Mouse (Mus musculus): ENCODE measurements at regions not wholly inside any gene's neighbourhood (a gene's known extent, or its start where the extent isn't known, plus 50 kb on each side); places are given as distances from the start of the nearest gene placed in this dataset.

GRCm38 (mm10) chr1:73755791-73756190 is 368.5 kb downstream of the Tns1 start:
- TF ChIP-seq POLR2A (IDR thresholded peaks at IDR 0.05; ENCODE audit: low read depth, low read length): no peak
- no peak for TF ChIP-seq CTCF (conservative IDR thresholded peaks at IDR 0.05; ENCODE audit: insufficient read depth, insufficient read length, low read depth, low read length)
- Histone ChIP-seq H3K27ac (ENCODE audit: insufficient read depth, low read depth, low read length) (no peak overlapping the region), H3K36me3 (ENCODE audit: control insufficient read depth, insufficient read depth, low read length) (no peaks in the 10 kb centered on the region), H3K4me3 (ENCODE audit: insufficient read depth, low read depth, low read length) (no peak overlapping the region), H3K4me1 (ENCODE audit: control insufficient read depth, insufficient read depth, low read length) (no peaks in the 10 kb centered on the region), H3K27me3 (replicated peaks; ENCODE audit: control insufficient read depth, insufficient read depth, low read length) (no peaks in the 10 kb centered on the region)
- peak; percentile 7 for DNase-seq
- WGBS: 39% methylated on average over 5 of the region's 5 CpGs

- DNase-seq: no peak
- no peak for TF ChIP-seq POLR2A (IDR thresholded peaks at IDR 0.05; ENCODE audit: low read depth, low read length)
- TF ChIP-seq CTCF (conservative IDR thresholded peaks at IDR 0.05; ENCODE audit: insufficient read depth, insufficient read length, low read depth, low read length): no peak
- H3K36me3 ChIP-seq (ENCODE audit: control insufficient read depth, insufficient read depth, low read length): no peaks in the 10 kb centered on the region
- WGBS: 84% methylated on average over 2 of the region's 2 CpGs
- no peak overlapping the region for H3K27ac ChIP-seq (ENCODE audit: insufficient read depth, low read depth, low read length)
- no peaks in the 10 kb centered on the region for H3K4me1 ChIP-seq (ENCODE audit: control insufficient read depth, insufficient read depth, low read length)
- no peaks in the 10 kb centered on the region for H3K27me3 ChIP-seq (replicated peaks; ENCODE audit: control insufficient read depth, insufficient read depth, low read length)
- H3K4me3 ChIP-seq (ENCODE audit: insufficient read depth, low read depth, low read length): no peak overlapping the region
Observed at GRCm38 (mm10) chr1:73754928-73755327, 369.3 kb downstream of the Tns1 start.

- 89% methylated on average over 2 of the region's 2 CpGs for WGBS
- Histone ChIP-seq H3K4me1 (ENCODE audit: control insufficient read depth, insufficient read depth, low read length) (peaks cover 7% of the 10 kb centered on the region; the same call in 1 of the 2 replicates), H3K36me3 (ENCODE audit: control insufficient read depth, insufficient read depth, low read length) (no peaks in the 10 kb centered on the region), H3K4me3 (ENCODE audit: insufficient read depth, low read depth, low read length) (no peak overlapping the region), H3K27me3 (replicated peaks; ENCODE audit: control insufficient read depth, insufficient read depth, low read length) (no peaks in the 10 kb centered on the region), H3K27ac (ENCODE audit: insufficient read depth, low read depth, low read length) (no peak overlapping the region)
- TF ChIP-seq CTCF (conservative IDR thresholded peaks at IDR 0.05; ENCODE audit: insufficient read depth, insufficient read length, low read depth, low read length) (no peak), POLR2A (IDR thresholded peaks at IDR 0.05; ENCODE audit: low read depth, low read length) (no peak)
- no peak for DNase-seq
Observed at GRCm38 (mm10) chr1:73753157-73753556, 371.1 kb downstream of the Tns1 start.

DNA sequence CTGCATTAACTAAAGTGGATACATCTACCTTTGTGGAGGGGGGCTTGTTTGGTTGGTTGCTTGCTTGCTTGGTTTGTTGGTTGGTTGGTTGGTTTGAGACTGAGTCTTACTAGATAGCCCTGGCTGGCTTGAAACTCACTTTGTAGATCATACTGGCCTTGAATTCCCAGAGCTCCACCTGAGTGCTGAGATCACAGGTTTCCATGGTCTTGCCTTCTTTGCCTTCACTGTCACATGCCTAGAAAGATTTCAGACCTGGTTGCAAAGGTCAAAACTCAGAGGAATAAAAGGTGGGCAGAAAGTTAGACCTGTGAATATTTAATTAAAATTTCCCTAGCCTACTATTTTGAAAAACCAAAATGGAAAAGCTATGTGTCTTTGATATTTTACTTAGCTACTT is 375.5 kb downstream of the Tns1 start:
- no peak for TF ChIP-seq CTCF (conservative IDR thresholded peaks at IDR 0.05; ENCODE audit: insufficient read depth, insufficient read length, low read depth, low read length)
- TF ChIP-seq POLR2A (IDR thresholded peaks at IDR 0.05; ENCODE audit: low read depth, low read length): no peak

DNA sequence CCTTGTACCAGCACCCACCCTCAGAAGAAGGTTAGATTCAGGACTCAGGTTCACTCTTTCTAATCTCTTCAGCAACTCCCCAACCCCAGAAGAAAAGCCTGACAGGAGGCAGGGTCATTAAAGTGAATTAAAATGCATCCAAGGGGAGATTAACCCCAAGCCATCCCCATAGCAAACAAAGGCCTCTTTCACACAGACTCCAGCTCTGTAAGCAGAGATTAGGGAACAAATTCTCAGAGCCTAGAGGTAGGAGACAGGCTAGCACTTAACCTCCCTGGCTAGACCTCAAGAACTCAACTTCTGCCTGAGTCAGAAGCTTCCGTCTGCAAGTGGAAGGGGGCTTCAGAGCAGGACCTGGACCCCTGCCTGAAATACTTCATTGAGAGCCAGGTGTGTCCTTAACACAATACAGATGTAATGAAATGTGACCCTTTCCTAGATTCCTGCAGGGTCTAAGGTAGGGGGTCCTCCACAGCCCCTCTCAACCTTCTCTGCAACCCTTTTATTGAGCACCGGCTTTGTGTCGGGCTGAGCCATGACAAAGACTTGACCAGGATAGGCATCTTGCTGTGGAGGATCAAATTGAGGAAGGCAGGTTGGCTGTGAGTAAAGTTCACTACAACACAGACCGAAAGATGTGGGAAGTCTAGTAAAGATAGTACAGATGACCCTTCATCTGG is 379.6 kb downstream of the Tns1 start:
- H3K4me1 ChIP-seq (ENCODE audit: control insufficient read depth, insufficient read depth, low read length): peaks cover 7% of the 10 kb centered on the region; the same call in 1 of the 2 replicates
- H3K27me3 ChIP-seq (replicated peaks; ENCODE audit: control insufficient read depth, insufficient read depth, low read length): no peaks in the 10 kb centered on the region
- no peak overlapping the region for H3K4me3 ChIP-seq (ENCODE audit: insufficient read depth, low read depth, low read length)
- DNase-seq: no peak
- no peaks in the 10 kb centered on the region for H3K36me3 ChIP-seq (ENCODE audit: control insufficient read depth, insufficient read depth, low read length)
- no peak overlapping the region for H3K27ac ChIP-seq (ENCODE audit: insufficient read depth, low read depth, low read length)
- no peak for TF ChIP-seq POLR2A (IDR thresholded peaks at IDR 0.05; ENCODE audit: low read depth, low read length)
- no peak for TF ChIP-seq CTCF (conservative IDR thresholded peaks at IDR 0.05; ENCODE audit: insufficient read depth, insufficient read length, low read depth, low read length)
- WGBS: 90% methylated on average over 4 of the region's 4 CpGs

More for the DNA sequence above, 375.5 kb downstream of the Tns1 start:
- Histone ChIP-seq H3K27ac (ENCODE audit: insufficient read depth, low read depth, low read length) (peak overlapping the region; percentile 79), H3K27me3 (replicated peaks; ENCODE audit: control insufficient read depth, insufficient read depth, low read length) (no peaks in the 10 kb centered on the region), H3K36me3 (ENCODE audit: control insufficient read depth, insufficient read depth, low read length) (no peaks in the 10 kb centered on the region), H3K4me3 (ENCODE audit: insufficient read depth, low read depth, low read length) (no peak overlapping the region), H3K4me1 (ENCODE audit: control insufficient read depth, insufficient read depth, low read length) (peaks cover 7% of the 10 kb centered on the region; the same call in 1 of the 2 replicates)
- DNase-seq: peak; percentile 66

DNA sequence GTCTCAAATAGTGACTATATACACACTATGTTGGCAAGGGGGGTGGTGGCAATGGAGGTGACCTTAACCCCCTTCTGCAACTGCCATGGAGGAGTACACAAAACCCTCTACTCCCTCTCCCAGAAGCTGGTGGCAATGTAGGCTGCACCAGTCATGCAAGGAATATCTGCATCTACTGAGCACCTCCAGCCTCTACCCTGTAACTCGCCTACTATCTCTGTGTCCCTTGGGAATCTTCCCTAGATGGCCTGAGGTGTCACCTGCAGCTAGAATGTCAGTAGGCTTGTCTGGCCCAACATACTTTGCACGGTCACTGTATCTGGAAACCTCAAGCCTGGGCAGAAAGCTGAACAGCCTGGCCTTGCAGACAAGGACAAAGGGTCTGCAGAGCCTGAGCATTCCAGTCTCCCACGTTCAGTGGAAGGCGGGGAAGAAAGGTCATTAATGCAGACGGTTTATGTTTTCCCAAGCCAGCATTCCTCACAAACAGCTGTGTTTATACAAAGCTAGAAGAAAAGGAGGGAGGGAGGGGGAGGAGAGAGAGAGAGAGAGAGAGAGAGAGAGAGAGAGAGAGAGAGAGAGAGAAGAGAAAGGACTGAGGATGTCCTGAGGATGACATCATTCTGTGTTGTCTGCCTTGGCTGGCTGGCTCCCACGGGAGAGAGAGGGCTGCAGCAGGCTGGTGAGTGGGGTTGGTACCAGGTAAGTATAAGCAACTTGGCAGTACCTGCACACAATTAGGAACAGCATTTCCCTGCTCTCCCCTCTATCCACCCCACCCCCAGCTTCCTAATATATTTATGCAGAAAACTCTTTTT is 380.3 kb downstream of the Tns1 start:
- DNase-seq: no peak

DNA sequence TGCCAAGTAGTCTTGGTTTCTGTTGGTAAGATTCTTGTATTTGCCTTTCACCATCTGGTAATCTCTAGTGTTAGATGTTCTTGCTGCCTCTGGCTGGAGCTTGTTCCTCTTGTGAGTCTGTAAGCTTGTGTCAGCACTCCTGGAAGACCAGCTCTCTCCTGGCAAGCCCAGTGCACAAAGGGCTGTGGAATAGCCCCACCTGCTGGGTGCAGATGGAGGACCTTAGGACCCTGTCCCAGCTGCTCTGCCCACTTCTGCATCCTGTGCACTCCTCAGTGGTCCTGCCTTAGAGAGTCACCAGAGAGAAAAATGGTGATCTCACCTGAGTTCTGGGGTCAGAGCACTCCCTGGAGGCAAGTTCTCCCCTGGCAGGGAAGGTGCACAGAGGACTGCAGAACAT is 387.2 kb downstream of the Tns1 start:
- DNase-seq: peak; percentile 81
- no peak overlapping the region for H3K4me3 ChIP-seq (ENCODE audit: insufficient read depth, low read depth, low read length)
- no peaks in the 10 kb centered on the region for H3K27me3 ChIP-seq (replicated peaks; ENCODE audit: control insufficient read depth, insufficient read depth, low read length)
- peak; percentile 64 for TF ChIP-seq CTCF (conservative IDR thresholded peaks at IDR 0.05; ENCODE audit: insufficient read depth, insufficient read length, low read depth, low read length)
- no peak for TF ChIP-seq POLR2A (IDR thresholded peaks at IDR 0.05; ENCODE audit: low read depth, low read length)
- no peaks in the 10 kb centered on the region for H3K4me1 ChIP-seq (ENCODE audit: control insufficient read depth, insufficient read depth, low read length)
- no peaks in the 10 kb centered on the region for H3K36me3 ChIP-seq (ENCODE audit: control insufficient read depth, insufficient read depth, low read length)
- no peak overlapping the region for H3K27ac ChIP-seq (ENCODE audit: insufficient read depth, low read depth, low read length)

More for the DNA sequence above, 380.3 kb downstream of the Tns1 start:
- H3K4me1 ChIP-seq (ENCODE audit: control insufficient read depth, insufficient read depth, low read length): no peaks in the 10 kb centered on the region
- H3K36me3 ChIP-seq (ENCODE audit: control insufficient read depth, insufficient read depth, low read length): no peaks in the 10 kb centered on the region
- TF ChIP-seq CTCF (conservative IDR thresholded peaks at IDR 0.05; ENCODE audit: insufficient read depth, insufficient read length, low read depth, low read length) (no peak), POLR2A (IDR thresholded peaks at IDR 0.05; ENCODE audit: low read depth, low read length) (no peak)
- no peak overlapping the region for H3K27ac ChIP-seq (ENCODE audit: insufficient read depth, low read depth, low read length)
- H3K4me3 ChIP-seq (ENCODE audit: insufficient read depth, low read depth, low read length): no peak overlapping the region
- H3K27me3 ChIP-seq (replicated peaks; ENCODE audit: control insufficient read depth, insufficient read depth, low read length): no peaks in the 10 kb centered on the region
- 25% methylated on average over 6 of the region's 6 CpGs for WGBS
